ENCODE assay signal across 8 mouse cellular contexts in genomic region chr12:98733776-98734175, GRCm38 (mm10). TPM values are rescaled to one million over a fixed set of nuclear protein-coding genes. Genes with fewer than 3 reads are reported as not detected.
DNase-seq lines count a peak whose midpoint lies in the region; ATAC-seq and TF ChIP-seq lines count a peak whose summit lies in the region.

No protein-coding gene starts in this region.

- no peaks in the 10 kb centered on the region for H3K9me3 ChIP-seq in CH12.LX (replicated peaks; ENCODE audit: low read length)
- H3K9me3 ChIP-seq in liver, postnatal 0 days (ENCODE audit: low read length) = no peaks in the 10 kb centered on the region

- H3K4me2 ChIP-seq in CH12.LX (ENCODE audit: insufficient read depth, low read depth, poor library complexity, severe bottlenecking) = peak overlapping the region; percentile 76
- H3K4me2 ChIP-seq in liver, postnatal 0 days (ENCODE audit: low read depth, low read length) = peak overlapping the region; percentile 83

- TF ChIP-seq RAD21 in CH12.LX (IDR thresholded peaks at IDR 0.05; ENCODE audit: low read depth, low read length) = no peak

- peak overlapping the region; percentile 90 for H3K27ac ChIP-seq in gastrocnemius, adult 2 months
- no peak overlapping the region for H3K27ac ChIP-seq in CH12.LX (ENCODE audit: insufficient read depth, low read depth)
- H3K27ac ChIP-seq in liver, postnatal 0 days (ENCODE audit: low read depth) = peak overlapping the region; percentile 17; the same call in 1 of the 2 replicates

- in situ Hi-C loops in CH12.LX (cut with MboI; ENCODE audit: low pct_ligation_motif_present, low pct_unique_long_range_greater_than_20kb, low sequenced_read_pairs) = loop anchor here (10.0 kb wide), 1 partner anchor 59 kb away; no protein-coding TSS in a partner anchor

- H3K9ac ChIP-seq in CH12.LX (ENCODE audit: insufficient read depth, low read depth) = peak overlapping the region; percentile 69
- peak overlapping the region; percentile 52 for H3K9ac ChIP-seq in liver, postnatal 0 days (replicated peaks)

- DNase-seq in gastrocnemius, adult 2 months = no peak
- no peak for DNase-seq in gastrocnemius, postnatal 10 days
- peak; percentile 19 for DNase-seq in CH12.LX (ENCODE audit: extremely low read depth)
- no peak for DNase-seq in liver, postnatal 0 days
- DNase-seq in adipocyte (ENCODE audit: low spot score) = no peak
- no peak for DNase-seq in gastrocnemius, postnatal 4 days (ENCODE audit: low spot score in 2 of 2)

- intact Hi-C loops in gastrocnemius, adult 2 months (cut with DNase I) = no loop called here

- H3K79me2 ChIP-seq in CH12.LX (replicated peaks; ENCODE audit: control insufficient read depth, extremely low read depth, insufficient read depth, poor library complexity, severe bottlenecking) = 0 out of 2 replicates have a peak, but pooled peaks cover 5% of the 10 kb centered on the region

- no peak for TF ChIP-seq EP300 in CH12.LX (IDR thresholded peaks at IDR 0.05; ENCODE audit: low read length)
- TF ChIP-seq EP300 in liver, postnatal 0 days (IDR thresholded peaks at IDR 0.05; ENCODE audit: low read depth) = no peak

- ATAC-seq in granulocyte monocyte progenitor cell, adult 5-6 weeks (replicated peaks; ENCODE audit: poor library complexity, severe bottlenecking) = peak; percentile 34
- ATAC-seq in liver, postnatal 0 days = no peak
- ATAC-seq in erythroid progenitor cell, adult 5-6 weeks (replicated peaks; ENCODE audit: low FRiP score, poor library complexity, severe bottlenecking) = no peak

- peaks cover 14 to 62% of the 10 kb centered on the region in 2 experiments for H3K4me1 ChIP-seq in CH12.LX (ENCODE audit: control insufficient read depth in 1 of 2, insufficient read depth in 2 of 2)
- peaks cover 22% of the 10 kb centered on the region for H3K4me1 ChIP-seq in liver, postnatal 0 days (ENCODE audit: insufficient read depth)

- no peak for TF ChIP-seq POLR2A in CH12.LX (IDR thresholded peaks at IDR 0.05; ENCODE audit: low read depth, low read length)

- peaks cover 2% of the 10 kb centered on the region in 2 experiments for H3K36me3 ChIP-seq in CH12.LX (replicated peaks in 1 of 2; ENCODE audit: control insufficient read depth in 1 of 2, insufficient read depth in 1 of 2, low read length in 1 of 2)
- no peaks in the 10 kb centered on the region for H3K36me3 ChIP-seq in liver, postnatal 0 days (replicated peaks; ENCODE audit: insufficient read depth, low read length)

- peaks cover 35% of the 10 kb centered on the region for H3K27me3 ChIP-seq in CH12.LX (replicated peaks)
- H3K27me3 ChIP-seq in liver, postnatal 0 days (ENCODE audit: insufficient read depth, low read length) = peaks cover 24% of the 10 kb centered on the region

- no peak for TF ChIP-seq CTCF in gastrocnemius, adult 2 months (IDR thresholded peaks at IDR 0.05)
- TF ChIP-seq CTCF in CH12.LX (conservative IDR thresholded peaks at IDR 0.05 in 1 of 2, IDR thresholded peaks at IDR 0.05 in 1 of 2; ENCODE audit: low read depth in 2 of 2, low read length in 2 of 2) = no peak
- TF ChIP-seq CTCF in liver, postnatal 0 days (IDR thresholded peaks at IDR 0.05; ENCODE audit: low read depth) = no peak

- peak overlapping the region; percentile 88 for H3K4me3 ChIP-seq in gastrocnemius, adult 2 months
- H3K4me3 ChIP-seq in CH12.LX (replicated peaks in 1 of 3; ENCODE audit: low read depth in 2 of 3, low read length in 2 of 3, poor library complexity in 1 of 3) = peak overlapping the region; percentile 70 to 75 (median 74)
- H3K4me3 ChIP-seq in liver, postnatal 0 days (ENCODE audit: low read depth, low read length) = peak overlapping the region; percentile 65

- dilution Hi-C loops in CH12.LX (cut with MboI; ENCODE audit: extremely low pct_ligation_motif_present, extremely low pct_unique_long_range_greater_than_20kb, low sequenced_read_pairs) = no loop called here

- 14% methylated on average over 12 of the region's 12 CpGs for WGBS in liver, postnatal 0 days (ENCODE audit: insufficient replicate concordance)

TF ChIP-seq in CH12.LX, 34 proteins besides CTCF, POLR2A, EP300 and RAD21:
- TF ChIP-seq MAX (IDR thresholded peaks at IDR 0.05; ENCODE audit: low read length) (no peak), MYC (IDR thresholded peaks at IDR 0.05; ENCODE audit: low read depth, low read length) (no peak), TBP (conservative IDR thresholded peaks at IDR 0.05; ENCODE audit: low read depth, low read length) (0 out of 2 replicates have a peak, but pooled peaks have one; percentile 35), BHLHE40 (IDR thresholded peaks at IDR 0.05; ENCODE audit: low read depth, low read length) (no peak), RCOR1 (conservative IDR thresholded peaks at IDR 0.05; ENCODE audit: low read depth, low read length) (no peak)

RNA-seq across cellular contexts. Expression of gene Ptpn21, which starts 3.4 kb away (rescaled TPM):
- total RNA-seq in gastrocnemius, adult 2 months (2021) = 10 to 100 TPM; 32.8 to 34.9 TPM
- total RNA-seq in gastrocnemius, postnatal 10 days (2021) = 10 to 100 TPM; 33.5 to 39.8 TPM
- total RNA-seq in CH12.LX (2012; rRNA removed) (3.0 and 3.5 TPM in 2 replicates), CH12.LX (2014; rRNA removed) (1.7 and 2.2 TPM in 2 replicates)
- polyA plus RNA-seq in CH12.LX (2012; ENCODE audit: insufficient read length, low read depth) = 5.1 and 5.8 TPM in 2 replicates
- 4.7 and 7.8 TPM in 2 replicates for total RNA-seq in granulocyte monocyte progenitor cell, adult 5-6 weeks (2014; fragmentation: Nextera tagmentation)
- total RNA-seq in granulocyte monocyte progenitor cell, adult 5-6 weeks (2017) = 2.7 and 3.2 TPM in 2 replicates
- polyA plus RNA-seq in liver, postnatal 0 days (2015; fragmentation: Nextera tagmentation; extraction: Ambion mirVana) = 4.0 and 4.1 TPM in 2 replicates
- 7.5 TPM in 1 of 2 replicates, not detected in the other for total RNA-seq in erythroid progenitor cell, adult 5-6 weeks (2015; ENCODE audit: low replicate concordance)
- total RNA-seq in erythroid progenitor cell, adult 5-6 weeks (2017; ENCODE audit: low replicate concordance) = 1.7 and 3.7 TPM in 2 replicates
- 10 to 100 TPM; 53.4 to 56.0 TPM for total RNA-seq in gastrocnemius, postnatal 4 days (2021)

RNA-seq across cellular contexts. Expression of gene Zc3h14, which starts 13.0 kb away (rescaled TPM):
- total RNA-seq in gastrocnemius, adult 2 months (2021) = 10 to 100 TPM; 45.2 to 47.7 TPM
- total RNA-seq in gastrocnemius, postnatal 10 days (2021) = 10 to 100 TPM; 51.8 to 55.9 TPM
- total RNA-seq in CH12.LX (2012; rRNA removed) (81.9 and 89.2 TPM in 2 replicates), CH12.LX (2014; rRNA removed) (173 and 174 TPM in 2 replicates)
- 97.3 and 120 TPM in 2 replicates for polyA plus RNA-seq in CH12.LX (2012; ENCODE audit: insufficient read length, low read depth)
- 123 and 138 TPM in 2 replicates for total RNA-seq in granulocyte monocyte progenitor cell, adult 5-6 weeks (2014; fragmentation: Nextera tagmentation)
- 99.0 and 116 TPM in 2 replicates for total RNA-seq in granulocyte monocyte progenitor cell, adult 5-6 weeks (2017)
- polyA plus RNA-seq in liver, postnatal 0 days (2015; fragmentation: Nextera tagmentation; extraction: Ambion mirVana) = 28.8 and 29.2 TPM in 2 replicates
- 54.4 and 127 TPM in 2 replicates for total RNA-seq in erythroid progenitor cell, adult 5-6 weeks (2015; ENCODE audit: low replicate concordance)
- total RNA-seq in erythroid progenitor cell, adult 5-6 weeks (2017; ENCODE audit: low replicate concordance) = 53.1 TPM in 2 replicates
- 10 to 100 TPM; 67.9 to 75.1 TPM for total RNA-seq in gastrocnemius, postnatal 4 days (2021)
